Mouse (Mus musculus): ENCODE measurements at regions not wholly inside any gene's neighbourhood (a gene's known extent, or its start where the extent isn't known, plus 50 kb on each side); places are given as distances from the start of the nearest gene placed in this dataset.

DNA sequence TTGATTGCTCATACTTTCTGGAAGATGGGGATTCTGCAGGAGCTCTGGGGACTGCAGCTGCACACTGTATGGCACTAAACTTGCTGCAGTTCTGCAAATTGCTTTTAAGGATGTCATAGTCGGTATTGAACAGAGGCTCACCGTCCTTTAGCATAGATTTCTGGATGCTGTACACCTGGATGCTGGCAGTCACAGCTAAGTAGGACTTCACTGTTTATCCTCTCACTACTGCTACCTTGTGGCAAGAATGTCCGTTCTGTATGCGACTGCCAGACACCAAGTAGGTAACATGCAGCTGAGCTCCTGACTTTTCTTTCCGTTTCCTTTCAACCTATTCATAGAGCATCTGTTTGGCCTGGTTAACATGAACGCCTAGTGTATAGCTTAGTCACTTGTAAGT lies 77.3 kb upstream of the Smc2 start:
- no peaks in the 10 kb centered on the region for H3K4me1 ChIP-seq (ENCODE audit: control insufficient read depth, insufficient read depth, low read length)
- H3K27ac ChIP-seq (ENCODE audit: insufficient read depth, low read length): no peak overlapping the region
- TF ChIP-seq CTCF (IDR thresholded peaks at IDR 0.05; ENCODE audit: extremely low read depth, insufficient read depth, low read length) (no peak), POLR2A (IDR thresholded peaks at IDR 0.05; ENCODE audit: extremely low read depth, insufficient read depth, low read length) (no peak)
- H3K4me3 ChIP-seq (ENCODE audit: insufficient read depth, low read length): no peak overlapping the region

DNA sequence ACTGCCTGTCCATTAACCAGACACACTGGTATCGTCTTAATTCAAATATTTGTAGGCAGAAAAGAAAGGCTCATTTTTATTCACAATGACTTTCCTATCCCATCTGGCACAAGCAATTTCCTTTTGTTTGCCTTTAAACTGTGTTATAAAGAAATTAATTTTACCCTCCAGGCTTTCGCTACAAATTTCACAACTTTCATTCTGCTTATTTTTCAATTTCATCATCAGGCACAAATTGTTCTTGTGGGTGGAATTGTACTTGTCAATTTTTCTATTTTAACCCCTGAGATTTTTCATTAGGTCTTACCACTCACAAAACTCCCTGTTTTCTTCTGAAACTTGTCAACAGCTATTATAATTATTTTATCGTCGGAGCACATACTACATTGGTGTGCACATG lies 73.2 kb upstream of the Smc2 start:
- Histone ChIP-seq H3K4me3 (ENCODE audit: insufficient read depth, low read length) (no peak overlapping the region), H3K4me1 (ENCODE audit: control insufficient read depth, insufficient read depth, low read length) (no peaks in the 10 kb centered on the region), H3K27ac (ENCODE audit: insufficient read depth, low read length) (no peak overlapping the region)
- TF ChIP-seq CTCF (IDR thresholded peaks at IDR 0.05; ENCODE audit: extremely low read depth, insufficient read depth, low read length): no peak

DNA sequence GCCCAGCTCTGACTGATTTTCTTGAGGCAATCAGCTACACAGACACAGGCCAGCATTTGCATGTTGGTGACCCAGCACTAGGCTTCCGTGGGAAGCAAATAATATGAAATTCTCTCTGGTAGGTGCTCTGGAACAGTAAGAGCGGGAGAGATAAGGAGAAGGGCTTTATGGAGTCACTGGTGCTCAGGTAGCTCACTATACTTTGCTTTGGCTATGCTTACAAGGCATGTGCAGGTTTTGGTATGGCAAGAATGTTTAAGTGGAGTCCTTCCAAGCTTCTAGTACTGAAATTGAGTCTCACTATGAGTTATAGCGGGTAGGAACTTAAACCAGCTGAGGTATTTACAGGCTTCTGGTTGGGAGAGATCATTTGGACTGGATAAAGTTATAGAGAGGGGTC lies 70.5 kb upstream of the Smc2 start:
- no peaks in the 10 kb centered on the region for H3K4me1 ChIP-seq (ENCODE audit: control insufficient read depth, insufficient read depth, low read length)
- no peak overlapping the region for H3K27ac ChIP-seq (ENCODE audit: insufficient read depth, low read length)
- TF ChIP-seq CTCF (IDR thresholded peaks at IDR 0.05; ENCODE audit: extremely low read depth, insufficient read depth, low read length) (no peak), POLR2A (IDR thresholded peaks at IDR 0.05; ENCODE audit: extremely low read depth, insufficient read depth, low read length) (no peak)
- H3K4me3 ChIP-seq (ENCODE audit: insufficient read depth, low read length): no peak overlapping the region

Data from cortical plate, adult 2 months (tissue).